Mouse (Mus musculus) adrenal gland, postnatal 14 days (tissue): Measurements from ENCODE around the gene Zfp36. TPM values are rescaled to one million over a fixed set of nuclear protein-coding genes. Genes with fewer than 3 reads are reported as not detected.
"Not testable (repeated sequence)": the region's sequence is repeated elsewhere in the genome, so short reads cannot be mapped to it uniquely, and the experiment has no call there.

ENCODE experiments used
- DNase-seq: peaks from one replicate; pipeline ENCODE4 v3.0.0; 2021; ENCODE audit warnings: mixed read lengths
- long read RNA-seq, 2 experiments: library from polyadenylated mRNA; stranded (forward); transcript quantifications; one replicate each; pipeline ENCODE4 v2.0.0; 2021
- total RNA-seq: library from RNA; stranded (reverse); gene quantifications from 2 replicates; pipeline ENCODE4 v1.2.3, GENCODE M21; 2021

The Zfp36 gene
- total RNA-seq: 27.9 and 30.7 TPM in 2 replicates
- long read RNA-seq, experiment 1, transcript Zfp36-202 (1 exons, 2,465 nt): major isoform, 8 of 9 reads
- long read RNA-seq, experiment 1, partial matches to known transcripts: 0 of 9 reads
- long read RNA-seq, experiment 1, other reads (novel, unspliced or antisense): 0 of 9 reads
- long read RNA-seq, experiment 2, partial matches to known transcripts: 0 of 4 reads
- long read RNA-seq, experiment 2, other reads (novel, unspliced or antisense): 0 of 4 reads

- no peak for DNase-seq
Measured at GRCm38 (mm10) chr7:28380237-28381016, at the start of gene Zfp36. TSS of gene Zfp36 (minus strand) at chr7:28380253.

- no peak for DNase-seq
Measured at GRCm38 (mm10) chr7:28427738-28428137, 47.7 kb upstream of the Zfp36 start.

GRCm38 (mm10) chr7:28423018-28423417, 43.0 kb upstream of the Zfp36 start:
- no peak for DNase-seq

GRCm38 (mm10) chr7:28419416-28419815, 39.4 kb upstream of the Zfp36 start:
- DNase-seq: no peak

- peak; percentile 54 for DNase-seq
Measured at GRCm38 (mm10) chr7:28418096-28418670, 38.1 kb upstream of the Zfp36 start.

- DNase-seq: no peak
Measured at GRCm38 (mm10) chr7:28417368-28417767, 37.3 kb upstream of the Zfp36 start.

- no peak for DNase-seq
Measured at GRCm38 (mm10) chr7:28412826-28413225, 32.8 kb upstream of the Zfp36 start.

GRCm38 (mm10) chr7:28410841-28411475, 30.9 kb upstream of the Zfp36 start:
- DNase-seq: peak; percentile 84

- DNase-seq: no peak
Measured at GRCm38 (mm10) chr7:28401942-28402341, 21.9 kb upstream of the Zfp36 start.

- no peak for DNase-seq
Measured at GRCm38 (mm10) chr7:28401030-28401429, 21.0 kb upstream of the Zfp36 start.

- DNase-seq: no peak
Measured at GRCm38 (mm10) chr7:28398696-28399340, 18.8 kb upstream of the Zfp36 start.

GRCm38 (mm10) chr7:28398000-28398399, 17.9 kb upstream of the Zfp36 start:
- DNase-seq: peak; percentile 56

GRCm38 (mm10) chr7:28395425-28395824, 15.4 kb upstream of the Zfp36 start:
- no peak for DNase-seq

GRCm38 (mm10) chr7:28393272-28393951, 13.4 kb upstream of the Zfp36 start:
- peak; percentile 42 for DNase-seq

- peak; percentile 97 for DNase-seq
Measured at GRCm38 (mm10) chr7:28392429-28393271, 12.6 kb upstream of the Zfp36 start, which contains the start of the genes Med29 and Paf1. TSS of gene Med29 (minus strand) at chr7:28392708. TSS of gene Paf1 (plus strand) at chr7:28392951.

- no peak for DNase-seq
Measured at GRCm38 (mm10) chr7:28390331-28390730, 10.3 kb upstream of the Zfp36 start.

- DNase-seq: not testable (repeated sequence)
Measured at GRCm38 (mm10) chr7:28387384-28387783, 7.3 kb upstream of the Zfp36 start.

- not testable (repeated sequence) for DNase-seq
Measured at GRCm38 (mm10) chr7:28386877-28387276, 6.8 kb upstream of the Zfp36 start.

GRCm38 (mm10) chr7:28386462-28386861, 6.4 kb upstream of the Zfp36 start:
- peak; percentile 92 for DNase-seq

- DNase-seq: no peak
Measured at GRCm38 (mm10) chr7:28386007-28386406, 6.0 kb upstream of the Zfp36 start.

GRCm38 (mm10) chr7:28385196-28385595, 5.1 kb upstream of the Zfp36 start:
- DNase-seq: no peak
